Mouse (Mus musculus) MEL-GATA-1-ER (cell line): ENCODE data around the gene 1700088E04Rik.

Experiments used
- DNase-seq: peaks from one replicate; pipeline ENCODE4 v3.0.0-alpha.2; 2012; ENCODE audit warnings: low read depth; ENCODE audit errors: extremely low read depth

Gene 1700088E04Rik

DNA sequence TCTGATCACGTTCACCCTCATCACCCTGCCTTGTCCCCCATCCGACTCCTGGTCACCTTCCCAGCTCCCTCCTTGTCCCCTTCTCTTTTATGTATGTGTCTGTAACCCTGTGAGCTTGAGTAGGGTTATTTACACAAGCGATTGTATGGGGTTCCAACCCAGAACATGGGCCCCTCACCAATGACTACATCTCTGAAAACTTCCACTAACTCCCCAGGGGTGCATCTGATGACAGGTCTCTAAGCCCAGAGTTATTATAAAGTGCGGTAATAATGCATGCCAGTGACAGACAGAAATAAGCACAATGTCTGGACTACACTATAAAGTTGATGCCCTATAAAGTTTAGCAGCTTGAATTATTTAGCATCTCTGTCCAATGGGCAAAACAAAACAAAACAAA, 40.7 kb downstream of the 1700088E04Rik start:
- DNase-seq = no peak

DNA sequence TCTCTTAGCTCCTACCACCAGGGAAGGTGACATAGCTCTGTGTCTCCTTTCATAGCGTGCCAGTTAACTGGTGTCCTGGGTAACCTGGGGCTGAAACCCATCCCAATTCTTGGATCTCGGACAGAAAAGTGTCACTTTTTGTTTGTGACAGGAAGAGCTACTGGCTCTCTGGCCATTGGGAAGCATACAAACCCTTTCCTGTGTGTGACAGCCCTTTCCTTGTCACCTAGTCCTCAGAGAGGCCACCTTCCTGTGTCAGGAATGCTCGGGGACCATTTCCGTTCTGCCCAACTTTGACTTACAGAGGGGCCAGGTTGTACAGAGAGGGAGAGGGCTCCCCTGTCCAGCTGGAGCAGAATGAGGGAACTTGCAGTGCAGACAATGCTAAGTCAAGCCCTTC, 41.6 kb downstream of the 1700088E04Rik start:
- DNase-seq = no peak

DNA sequence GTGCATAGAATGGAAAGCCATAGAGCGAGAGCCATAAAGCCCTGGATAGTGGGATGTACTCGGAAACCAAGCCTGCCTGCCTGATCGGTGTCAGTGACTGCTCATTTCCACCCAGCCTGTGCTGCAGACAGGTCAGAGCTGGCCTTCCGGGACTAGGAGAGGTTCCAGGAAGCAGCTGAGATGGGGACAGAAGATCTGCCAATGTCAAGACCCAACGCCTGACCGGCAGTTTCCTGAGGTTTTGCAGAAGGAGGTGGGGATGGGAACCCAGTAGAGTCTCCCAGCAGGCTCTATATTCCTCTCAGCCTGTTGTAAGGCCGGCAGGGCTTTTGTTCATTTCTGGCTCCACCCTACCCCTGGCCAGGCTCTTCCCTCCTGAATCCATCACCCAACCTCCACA, 42.2 kb downstream of the 1700088E04Rik start:
- no peak for DNase-seq

DNA sequence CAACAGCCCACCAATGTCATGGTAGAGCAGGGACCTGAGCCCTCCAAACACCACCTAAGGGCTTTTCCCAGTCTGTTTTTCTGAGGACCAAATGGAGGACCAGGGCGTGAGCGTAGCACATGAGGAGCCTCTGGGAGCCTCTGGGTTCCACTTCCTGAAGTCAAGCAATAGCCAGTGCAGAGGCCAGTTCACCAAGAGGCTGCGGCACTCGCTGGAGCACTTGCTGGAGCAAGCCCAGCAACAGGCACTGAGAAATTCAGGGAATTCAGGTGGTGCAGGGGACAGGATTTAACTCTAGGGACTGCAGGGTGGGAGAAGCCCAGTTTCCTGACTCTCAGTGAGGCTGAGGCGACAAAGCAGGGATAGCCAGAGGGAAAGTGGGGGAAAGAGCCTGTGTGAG, 42.8 kb downstream of the 1700088E04Rik start:
- DNase-seq = no peak

DNA sequence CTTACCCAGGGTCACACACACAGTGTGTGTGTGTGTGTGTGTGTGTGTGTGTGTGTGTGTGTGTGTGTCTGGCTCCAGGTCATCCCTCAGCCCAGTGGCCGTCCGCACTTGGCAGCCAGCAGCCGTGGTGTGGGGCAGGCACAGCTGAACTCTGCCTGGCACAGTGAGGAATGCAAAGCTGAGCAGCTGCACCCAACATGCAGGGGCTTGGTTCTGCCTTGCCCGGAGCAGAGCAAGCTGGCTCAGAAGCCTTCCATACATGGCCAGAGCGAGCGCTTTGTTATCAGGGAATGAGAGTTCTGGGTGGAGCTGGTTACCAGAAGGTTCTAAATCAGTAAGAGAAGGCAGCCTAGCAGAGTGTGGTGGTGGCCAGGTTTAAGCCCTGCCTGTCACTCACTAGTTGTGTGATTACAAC, 43.4 kb downstream of the 1700088E04Rik start:
- no peak for DNase-seq

DNA sequence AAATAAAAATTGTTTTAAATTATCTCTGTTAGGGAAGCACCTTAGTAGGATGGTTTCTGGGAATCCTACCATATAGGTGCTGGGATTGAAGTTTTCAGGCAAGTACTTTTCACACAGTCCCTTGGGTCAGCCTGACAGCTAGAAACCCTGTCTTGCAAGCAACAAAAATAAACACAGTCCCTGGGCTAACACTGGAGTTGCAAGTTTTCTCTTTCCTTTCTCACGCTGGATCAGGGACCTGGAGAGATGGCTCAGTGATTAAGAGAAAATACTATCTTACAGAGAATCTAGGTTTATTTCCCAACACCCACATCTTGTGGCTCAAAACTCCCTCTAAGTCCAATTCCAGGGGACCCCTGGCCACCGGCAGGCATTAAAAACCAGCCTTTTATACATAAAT, 43.9 kb downstream of the 1700088E04Rik start:
- no peak for DNase-seq

DNA sequence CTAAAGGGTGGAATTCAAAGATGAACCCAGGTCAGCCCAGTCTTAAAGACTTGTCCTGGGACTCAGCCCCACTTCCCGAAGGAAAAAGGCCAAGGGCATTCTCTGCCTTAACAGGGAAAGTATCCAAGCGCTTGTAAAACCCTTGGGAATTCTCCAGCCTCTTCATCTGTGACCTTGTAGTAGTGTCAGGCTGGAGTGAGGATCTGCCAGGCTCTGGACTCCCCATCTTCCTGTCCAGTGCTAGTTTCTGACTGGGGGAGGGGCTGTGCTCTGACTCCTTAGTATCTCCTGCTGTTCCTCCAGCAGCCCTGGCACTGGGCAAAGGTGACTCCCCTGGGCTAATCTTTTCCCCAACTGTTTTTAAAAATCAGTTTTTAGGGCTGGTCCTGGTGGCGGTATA, 44.5 kb downstream of the 1700088E04Rik start:
- DNase-seq = no peak

DNA sequence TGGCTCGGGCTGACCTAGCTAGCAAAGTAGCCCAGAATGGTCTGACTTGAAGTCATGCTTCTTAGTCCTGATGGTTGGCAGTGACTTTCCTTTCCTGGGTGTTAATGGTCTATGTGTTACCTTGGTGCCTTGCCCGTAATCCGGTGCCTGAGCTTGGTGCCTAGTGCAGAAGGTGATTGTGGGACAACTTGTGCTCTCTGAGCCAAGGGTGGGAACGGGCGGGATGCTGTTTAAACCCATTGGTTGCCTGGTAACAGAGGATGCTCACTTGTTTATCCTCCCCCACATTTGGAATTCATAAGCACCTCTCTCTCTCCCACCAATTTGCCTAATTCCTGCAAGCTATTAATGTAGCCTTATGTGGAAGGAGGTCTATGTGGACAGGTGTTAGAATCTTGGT, 45.6 kb downstream of the 1700088E04Rik start:
- no peak for DNase-seq

DNA sequence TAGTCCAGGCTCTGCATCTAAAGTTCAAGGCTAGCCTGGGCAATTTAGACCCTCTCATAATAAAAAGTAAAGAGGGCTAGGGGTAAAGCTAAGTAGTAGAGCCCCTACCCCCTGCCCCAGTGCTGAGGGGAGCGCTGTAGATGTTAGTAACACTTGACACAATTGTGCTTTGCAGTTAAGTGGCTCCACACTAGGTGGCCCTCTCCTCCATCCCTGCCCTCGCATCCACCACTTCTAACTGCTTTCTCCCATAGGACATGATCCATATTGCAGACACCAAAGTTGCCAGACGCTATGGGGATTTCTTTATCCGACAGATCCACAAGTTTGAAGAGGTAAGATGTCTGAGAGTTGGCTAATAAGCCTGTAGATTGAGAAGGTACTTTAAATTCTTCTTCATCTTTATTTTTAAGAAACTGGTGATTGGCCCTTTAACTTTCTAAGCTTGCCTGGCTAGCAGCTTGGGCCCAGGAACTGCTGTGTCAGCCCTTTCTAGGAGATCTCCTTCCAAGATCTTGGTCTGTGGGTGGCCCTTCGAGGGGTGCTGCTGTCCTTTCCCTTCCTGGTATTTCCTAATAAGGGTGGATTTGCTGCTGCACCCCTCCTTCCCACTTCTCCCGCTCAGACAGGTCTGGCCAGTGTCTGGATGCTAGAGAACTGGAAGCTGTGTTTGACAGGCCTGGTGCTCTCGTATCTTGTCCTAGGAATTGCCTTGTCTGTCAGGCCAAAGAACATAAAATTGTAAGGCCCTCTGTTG, 47.8 kb downstream of the 1700088E04Rik start:
- no peak for DNase-seq

DNA sequence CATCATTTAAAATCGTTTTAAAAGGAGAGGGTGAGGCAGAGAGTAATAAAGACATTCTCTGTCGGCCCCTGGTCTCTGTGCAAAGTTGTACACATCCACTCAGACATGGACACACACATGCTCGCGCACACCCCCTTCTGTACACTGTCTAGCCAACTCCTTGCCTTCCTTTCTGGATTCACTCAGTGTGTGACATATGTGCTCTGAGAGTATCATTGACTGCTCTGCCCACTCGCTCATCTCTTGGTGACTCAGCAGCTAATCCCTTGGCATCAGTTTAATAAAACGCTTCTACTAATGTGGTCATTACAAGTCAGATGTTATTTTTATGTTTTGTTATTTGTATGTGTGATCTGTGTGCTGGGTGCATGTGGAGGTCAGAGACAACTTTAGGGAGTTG, 48.8 kb downstream of the 1700088E04Rik start:
- no peak for DNase-seq

DNA sequence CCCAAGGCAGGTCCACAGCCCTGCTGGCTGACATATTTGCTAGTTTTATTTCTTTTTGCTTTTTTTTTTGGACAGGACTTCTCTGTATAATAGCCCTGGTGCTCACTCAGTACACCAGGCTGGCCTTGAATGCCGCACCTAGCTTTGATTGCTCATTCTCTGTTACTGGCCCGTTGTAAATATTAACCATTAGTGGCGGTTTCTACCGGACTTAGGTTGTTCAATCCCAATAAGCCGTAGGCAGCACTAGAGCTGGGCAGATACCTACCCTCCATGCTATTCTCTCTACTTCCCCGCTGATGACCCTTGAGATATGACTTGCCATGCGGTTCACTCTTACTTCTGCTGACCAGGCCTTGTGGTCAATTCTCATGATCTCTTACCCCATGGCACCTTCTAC, 61.5 kb downstream of the 1700088E04Rik start:
- DNase-seq = no peak
